Mouse (Mus musculus): ENCODE results near the gene Klk6.

DNA sequence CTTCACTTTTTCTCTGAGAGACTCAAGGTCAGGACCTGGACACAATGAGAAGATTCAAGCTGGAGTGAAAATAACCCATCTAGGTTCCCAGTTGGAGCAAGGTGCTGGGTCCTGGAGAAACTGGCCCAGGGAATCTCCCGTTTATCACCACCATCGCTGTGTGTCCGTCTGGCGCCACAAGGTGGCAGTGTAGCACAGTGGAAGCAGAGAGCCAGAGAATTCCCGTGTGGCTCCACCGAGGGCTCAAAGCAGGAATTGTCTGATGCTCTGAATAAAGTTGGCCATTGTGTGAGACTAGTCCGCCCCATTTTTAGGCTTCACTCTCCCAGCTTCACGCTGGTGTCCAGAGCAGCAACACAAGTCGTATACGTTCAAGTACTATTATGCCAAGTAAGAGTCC lies 48.9 kb downstream of the Klk6 start:
- TF ChIP-seq CTCF (IDR thresholded peaks at IDR 0.05; ENCODE audit: control insufficient read depth, insufficient read depth, insufficient read length) (peak; percentile 80), MAX (IDR thresholded peaks at IDR 0.05) (no peak), MYOD1 (IDR thresholded peaks at IDR 0.05; ENCODE audit: control insufficient read depth, insufficient read length, low read depth) (no peak), CEBPB (IDR thresholded peaks at IDR 0.05; ENCODE audit: low read depth) (no peak), MYOG (IDR thresholded peaks at IDR 0.05; ENCODE audit: control insufficient read depth, extremely low read depth, insufficient read length) (no peak), FOSL1 (IDR thresholded peaks at IDR 0.05; ENCODE audit: insufficient read depth, low read length, poor library complexity, severe bottlenecking) (no peak), USF1 (IDR thresholded peaks at IDR 0.05; ENCODE audit: low read depth) (no peak)

Data from C2C12 (cell line).